Mouse (Mus musculus): ENCODE results near the gene Dnajb6.
"Not testable (repeated sequence)": the region's sequence is repeated elsewhere in the genome, so short reads cannot be mapped to it uniquely, and the experiment has no call there.

The Dnajb6 gene

DNA sequence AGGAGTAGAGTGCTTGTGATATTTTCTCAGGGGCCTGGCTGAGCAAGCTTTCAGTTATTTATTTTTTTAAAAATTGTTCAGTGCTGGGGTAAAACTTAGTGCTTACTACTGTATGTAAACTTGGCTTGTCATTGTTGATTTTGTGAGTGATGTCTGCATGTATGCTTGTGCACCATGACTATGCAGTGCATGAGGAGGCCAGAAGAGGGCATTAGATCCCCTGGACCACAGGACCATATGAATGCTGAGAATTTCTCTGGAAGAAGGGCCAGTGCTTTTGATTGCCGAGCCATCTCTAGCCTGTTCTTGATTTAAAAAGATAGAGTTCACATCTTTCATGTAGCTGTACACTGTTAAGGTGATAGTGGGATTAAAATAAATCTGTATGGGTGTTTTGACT is 35.4 kb downstream of the Dnajb6 start:
- DNase-seq (ENCODE audit: low spot score in 2 of 2): no peak

DNA sequence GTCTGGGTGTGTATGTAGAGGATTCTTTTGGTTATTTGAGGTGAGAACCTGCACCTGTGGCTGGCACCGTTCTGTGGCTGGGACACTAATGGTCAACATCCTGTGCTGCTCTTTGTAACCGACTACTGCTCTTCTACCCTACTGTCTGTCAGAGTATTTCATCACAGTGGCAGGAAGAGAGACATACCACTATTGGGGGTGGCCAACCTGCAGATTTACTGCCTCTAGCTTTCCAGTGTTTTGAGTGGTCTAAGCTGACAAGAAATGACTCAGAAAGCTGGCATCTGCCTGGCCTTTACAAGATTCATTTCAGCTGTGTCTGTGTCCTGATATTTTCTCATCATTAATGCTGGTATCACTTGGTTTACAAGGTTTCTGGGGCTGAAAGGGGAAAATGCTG is 36.5 kb downstream of the Dnajb6 start:
- DNase-seq (ENCODE audit: low spot score in 2 of 2): no peak

DNA sequence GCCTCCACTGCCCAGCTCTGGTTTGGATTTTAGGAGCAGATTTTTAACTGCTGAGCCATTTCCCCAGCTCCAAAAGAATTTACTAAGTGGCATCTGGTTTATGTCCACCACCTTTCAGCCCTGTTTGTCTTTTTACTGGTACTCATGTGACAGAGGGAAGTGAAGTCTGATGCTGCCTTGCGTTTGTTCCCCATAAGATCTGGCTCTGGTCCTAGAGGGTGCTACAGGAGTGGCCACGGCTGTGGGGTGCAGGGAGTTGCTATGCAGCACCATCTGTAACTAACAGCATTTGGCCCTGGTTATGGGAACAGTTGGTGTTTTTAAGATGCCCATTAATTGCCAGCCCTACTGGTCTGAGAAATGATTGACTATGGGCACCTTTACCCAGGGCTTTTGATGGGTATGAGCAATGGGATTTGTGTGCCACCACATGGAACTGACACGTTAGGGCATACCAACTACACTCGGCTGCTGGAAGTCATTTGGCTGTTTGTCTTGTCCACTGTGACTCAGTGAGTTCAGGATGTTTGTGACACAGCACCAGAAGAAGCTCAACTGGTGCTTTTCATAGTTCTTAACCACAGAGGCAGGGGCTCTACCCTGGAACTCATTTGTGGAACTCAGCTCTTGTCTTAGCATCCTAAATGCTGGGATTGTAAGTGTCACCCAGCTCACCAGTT is 37.3 kb downstream of the Dnajb6 start:
- no peak for DNase-seq (ENCODE audit: low spot score in 2 of 2)

DNA sequence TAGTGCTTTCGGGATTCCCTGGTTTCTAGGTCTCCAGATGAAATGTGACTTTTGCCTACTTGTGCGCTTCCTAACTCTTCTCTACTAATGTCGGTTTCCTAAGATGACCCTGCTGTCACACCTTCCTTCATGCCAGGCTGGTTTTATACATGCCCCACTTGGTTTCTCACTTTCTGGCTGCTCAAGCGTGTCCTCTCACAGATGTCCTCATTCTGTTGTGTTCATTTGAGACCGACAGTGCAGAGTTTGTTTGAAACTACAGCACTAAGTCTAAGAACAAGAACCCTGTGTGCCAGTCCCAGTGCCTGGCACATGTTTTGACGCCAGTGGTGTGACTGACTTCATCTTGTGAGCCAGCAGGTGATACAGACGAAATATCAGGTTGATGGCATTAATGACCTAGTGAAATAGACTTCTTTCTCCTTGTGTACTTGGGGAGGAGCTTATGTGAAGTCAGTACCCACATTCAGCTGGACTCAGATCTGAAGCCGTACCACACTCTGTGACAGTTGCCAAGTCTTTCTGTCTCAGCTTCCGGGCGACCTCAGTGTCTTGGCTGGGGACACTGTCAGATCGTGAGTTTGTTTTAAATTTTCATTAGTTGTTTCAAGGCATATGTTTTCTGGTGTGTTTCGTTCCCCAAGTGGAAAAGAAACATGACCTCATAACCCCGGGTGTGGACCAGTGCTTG is 38.1 kb downstream of the Dnajb6 start:
- DNase-seq (ENCODE audit: low spot score in 2 of 2): no peak

DNA sequence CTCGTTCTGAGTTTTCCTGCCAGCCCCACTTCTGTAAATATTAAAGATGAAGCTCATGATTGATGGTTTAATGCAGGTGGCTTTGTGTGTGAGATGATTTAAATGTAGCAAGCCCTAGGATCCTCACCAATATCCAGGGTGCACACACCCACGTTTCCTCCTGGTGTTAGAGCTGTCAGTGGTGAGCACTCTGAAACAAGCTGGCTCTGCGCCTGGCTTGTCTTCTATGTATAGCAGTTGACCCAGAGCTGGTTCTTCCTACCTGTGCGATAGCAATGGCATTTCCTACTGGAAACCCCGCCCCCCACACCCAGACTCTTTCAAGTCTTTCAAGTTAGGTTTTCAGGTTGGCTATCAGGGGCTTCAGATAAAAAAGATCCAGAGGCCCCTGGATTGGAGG is 39.9 kb downstream of the Dnajb6 start:
- DNase-seq (ENCODE audit: low spot score in 2 of 2): peak; percentile 41 to 54

DNA sequence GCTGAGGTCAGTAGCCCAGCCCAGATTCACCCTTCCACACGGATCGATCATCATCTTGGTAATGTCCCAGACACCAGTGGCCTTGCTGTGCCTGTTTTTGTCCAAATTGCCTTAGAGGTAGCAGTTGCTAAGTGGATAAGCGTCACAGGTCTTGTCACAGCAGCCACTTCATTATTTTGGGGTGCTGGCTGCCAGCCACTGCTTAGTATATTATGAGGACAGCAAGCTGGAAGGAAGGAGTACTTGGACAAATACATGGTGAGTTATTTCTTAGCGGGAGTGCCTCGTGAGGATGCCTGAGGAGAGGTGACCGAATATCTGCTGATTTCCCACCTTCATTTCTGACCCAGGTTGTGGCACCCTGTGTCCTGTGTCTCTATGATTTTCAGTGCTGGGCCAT is 42.5 kb downstream of the Dnajb6 start:
- peak in 1 of 2 experiments; percentile 30 for DNase-seq (ENCODE audit: low spot score in 2 of 2)

DNA sequence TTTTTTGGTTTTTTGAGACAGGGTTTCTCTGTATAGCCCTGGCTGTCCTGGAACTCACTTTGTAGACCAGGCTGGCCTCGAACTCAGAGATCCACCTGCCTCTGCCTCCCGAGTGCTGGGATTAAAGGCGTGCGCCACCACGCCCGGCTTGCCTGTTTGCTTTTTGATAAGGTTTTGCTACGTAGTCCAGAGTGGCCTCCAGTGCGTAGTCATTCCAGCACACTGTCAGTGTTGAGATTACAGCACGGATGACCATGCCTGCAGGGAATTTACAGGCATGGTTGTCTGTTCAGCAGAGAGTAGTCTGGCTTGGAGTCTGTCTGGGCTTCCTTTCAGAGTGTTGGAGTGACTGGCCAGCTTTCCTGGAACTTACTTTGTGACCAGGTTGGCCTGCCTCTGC is 44.2 kb downstream of the Dnajb6 start:
- DNase-seq (ENCODE audit: low spot score in 2 of 2): not testable (repeated sequence)

DNA sequence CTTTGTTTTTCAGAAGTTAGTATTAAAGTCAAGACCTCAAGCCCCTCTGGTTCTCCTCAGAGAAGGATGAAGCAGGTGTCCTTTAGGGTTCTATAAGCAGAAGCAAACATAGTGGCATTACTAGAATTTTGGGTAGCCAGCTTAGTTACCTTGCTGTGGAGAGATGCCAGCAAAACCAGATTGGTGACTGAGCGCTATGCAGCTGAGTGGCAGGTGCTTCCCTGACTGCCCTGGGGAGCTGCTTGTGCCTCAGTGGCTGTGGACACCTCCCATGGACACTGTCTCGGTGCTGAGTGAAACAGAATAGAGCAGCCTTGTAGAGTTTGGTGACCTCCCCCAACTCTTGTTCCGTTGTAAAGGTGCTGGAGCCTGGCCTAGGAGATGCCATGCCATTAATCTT is 46.8 kb downstream of the Dnajb6 start:
- DNase-seq (ENCODE audit: low spot score in 2 of 2): no peak

DNA sequence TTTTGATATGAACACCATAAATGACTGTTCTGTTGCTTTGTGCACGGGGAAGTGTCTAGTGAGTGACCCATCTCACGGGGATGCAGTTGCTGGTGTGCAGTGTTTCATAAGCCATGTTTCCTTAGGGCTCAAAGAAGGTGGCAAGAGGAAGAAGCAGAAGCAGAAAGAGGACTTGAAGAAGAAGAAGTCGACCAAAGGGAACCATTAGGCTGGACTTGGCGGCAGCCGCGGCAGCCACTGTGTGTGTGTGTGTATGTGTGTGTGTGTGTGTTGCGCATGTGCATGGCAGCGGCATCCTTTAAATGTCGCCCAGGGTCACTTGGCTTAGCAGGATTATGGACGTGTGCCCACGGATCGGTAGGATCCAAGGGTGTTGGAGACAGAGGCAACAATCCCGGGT is 49.4 kb downstream of the Dnajb6 start:
- DNase-seq (ENCODE audit: low spot score in 2 of 2): not testable (repeated sequence)

DNA sequence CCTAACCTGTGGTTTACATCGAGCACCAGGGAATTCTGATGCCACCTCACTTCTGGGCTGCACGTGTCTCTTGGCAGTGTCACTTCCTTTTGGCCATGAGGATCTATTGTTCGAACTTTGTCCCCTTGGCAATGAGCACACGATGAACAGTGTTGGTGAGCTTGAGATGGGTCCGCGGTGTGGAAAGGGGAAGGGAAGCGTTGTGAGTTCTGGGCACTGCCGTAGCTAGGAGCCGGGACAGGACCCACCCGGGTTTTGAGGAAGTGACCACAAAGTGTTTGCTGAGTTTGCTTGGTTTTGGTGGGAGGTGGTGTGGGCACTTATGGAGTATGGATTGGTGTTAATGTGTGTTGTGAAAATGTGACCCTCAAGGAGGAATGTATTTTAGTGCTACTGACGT is 50.5 kb downstream of the Dnajb6 start:
- DNase-seq (ENCODE audit: low spot score in 2 of 2): not testable (repeated sequence)

DNA sequence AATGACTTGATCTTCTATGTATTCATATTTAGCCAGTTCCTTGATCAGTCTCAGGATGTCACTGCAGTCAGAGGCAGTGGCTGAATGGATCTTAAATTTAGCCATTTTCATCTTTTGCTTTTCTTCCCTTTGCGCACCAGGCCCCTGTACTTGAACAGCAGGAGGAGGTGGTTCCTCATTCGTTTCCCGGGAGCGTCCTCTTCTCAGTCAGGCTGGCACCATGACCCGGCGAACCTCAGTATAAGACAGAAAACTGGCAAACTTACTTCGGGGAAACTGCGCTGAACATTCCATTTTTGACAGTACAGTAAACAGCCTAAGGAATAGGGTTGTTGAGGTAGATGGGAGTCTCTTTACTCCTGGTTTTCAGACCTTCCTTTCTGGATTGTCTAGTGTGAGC is 59.4 kb downstream of the Dnajb6 start:
- not testable (repeated sequence) for DNase-seq (ENCODE audit: low spot score in 2 of 2)

DNA sequence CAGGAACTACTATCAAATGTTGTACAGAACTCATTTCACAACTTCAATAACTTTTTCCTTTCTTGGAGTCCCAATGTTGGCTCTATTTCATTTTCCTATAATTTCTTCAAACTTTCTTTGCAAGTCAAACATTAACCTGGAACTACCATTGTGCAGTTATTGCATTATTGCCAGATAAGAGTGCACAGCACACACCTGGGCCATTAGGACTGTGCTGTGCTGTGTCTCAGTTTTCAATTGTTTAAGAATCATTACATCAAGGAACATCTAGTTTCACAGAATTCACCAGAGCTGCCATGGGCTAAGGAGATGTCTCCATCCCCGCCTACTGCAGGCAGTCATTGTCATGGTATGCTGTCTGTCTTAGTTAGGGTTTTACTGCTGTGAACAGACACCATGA is 73.5 kb downstream of the Dnajb6 start:
- DNase-seq (ENCODE audit: low spot score in 2 of 2): no peak

DNA sequence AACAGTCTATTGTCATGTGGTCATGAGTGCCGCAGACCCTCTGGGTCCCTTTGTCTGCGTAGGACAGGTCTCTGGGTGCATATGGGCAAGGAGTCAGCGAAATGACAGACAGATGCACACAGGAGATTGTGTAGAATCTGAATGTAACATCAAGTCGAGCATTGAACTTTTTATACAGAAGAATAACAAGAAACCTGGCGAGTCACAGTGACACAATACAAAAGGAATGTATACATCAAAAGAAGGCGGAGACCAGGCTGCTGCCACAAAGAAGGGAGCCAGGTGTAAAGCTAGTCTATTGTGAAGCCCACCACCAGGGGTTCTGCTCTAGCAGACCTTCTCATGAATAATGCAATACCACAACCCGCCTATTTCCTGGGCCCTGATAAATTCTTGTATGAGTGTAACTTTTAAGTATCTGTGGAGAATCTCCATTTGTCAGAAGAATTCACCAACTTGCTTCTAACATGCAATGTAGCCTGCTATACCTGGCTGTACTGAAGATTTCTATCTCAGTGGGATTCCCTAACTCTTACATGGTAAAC is 76.0 kb downstream of the Dnajb6 start:
- not testable (repeated sequence) for DNase-seq (ENCODE audit: low spot score in 2 of 2)

DNA sequence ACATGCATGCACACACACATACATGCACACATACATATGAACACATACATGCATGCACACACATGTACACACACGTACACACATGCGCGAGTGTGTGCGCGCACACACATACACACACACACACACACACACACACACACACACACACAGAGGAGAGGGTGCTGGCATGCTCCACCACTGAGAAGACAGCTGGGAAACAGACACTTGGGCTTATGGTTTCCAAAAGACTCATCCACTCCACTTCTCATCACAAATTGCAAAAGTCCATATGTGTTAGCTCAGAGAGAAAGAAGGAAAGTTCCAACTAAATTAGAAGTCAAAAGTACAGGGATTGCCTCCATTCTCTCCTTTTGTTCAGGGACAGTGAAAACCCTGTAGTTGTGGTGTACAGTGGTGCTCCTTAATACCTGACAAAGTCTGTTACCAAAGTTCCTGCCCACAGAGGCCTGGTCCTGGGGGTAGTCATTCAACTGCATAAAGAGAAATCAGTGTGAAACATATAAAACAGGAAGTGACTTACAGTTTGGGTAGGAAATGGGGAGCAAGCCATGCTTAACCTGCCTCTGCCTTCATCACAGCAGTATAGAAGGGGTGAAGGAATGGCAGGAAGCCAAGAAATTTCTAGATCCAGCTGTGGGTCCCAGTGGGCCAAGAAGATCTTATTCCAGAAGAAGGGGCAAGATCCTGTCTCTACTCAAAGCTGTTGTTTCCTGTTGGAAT is 81.2 kb downstream of the Dnajb6 start:
- no peak for DNase-seq (ENCODE audit: low spot score in 2 of 2)

DNA sequence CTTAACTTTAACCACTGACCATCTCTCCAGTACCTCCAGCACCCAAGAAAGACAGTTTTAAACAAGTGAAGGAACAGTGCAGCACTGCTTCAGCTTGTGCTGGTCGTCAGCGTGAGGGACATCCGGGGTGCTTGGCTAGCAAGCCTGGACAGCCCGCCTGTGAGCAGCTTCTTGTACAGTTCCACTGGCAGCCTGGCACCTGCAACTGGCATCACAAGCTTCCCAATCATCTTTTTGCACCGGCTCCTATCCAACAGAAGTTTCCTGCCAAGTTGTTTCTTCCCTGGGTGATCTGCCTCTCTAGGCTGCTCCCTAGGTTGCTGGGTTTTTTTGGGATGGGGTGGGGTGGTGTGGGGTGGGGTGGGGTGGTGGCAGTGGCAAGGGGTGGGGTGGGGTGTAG is 81.9 kb downstream of the Dnajb6 start:
- no peak for DNase-seq (ENCODE audit: low spot score in 2 of 2)

DNA sequence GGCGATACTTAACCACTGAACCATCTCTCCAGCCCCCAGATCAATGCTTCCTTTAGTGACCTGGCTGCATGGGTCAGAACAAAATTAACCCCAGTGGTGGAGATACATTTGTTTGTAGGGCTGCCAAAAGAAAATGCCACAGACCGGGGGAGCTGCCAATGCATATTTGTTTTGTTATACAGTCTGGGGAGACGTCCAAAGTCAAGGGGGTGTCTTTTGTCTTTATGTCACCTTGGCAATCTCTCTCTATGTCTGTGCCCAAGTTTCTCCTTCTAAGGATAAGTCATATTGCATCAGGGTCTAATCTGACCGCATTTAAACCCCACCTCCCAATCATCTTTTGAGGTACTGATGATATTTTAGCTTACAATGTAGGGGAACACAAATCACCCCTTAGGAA is 82.8 kb downstream of the Dnajb6 start:
- DNase-seq (ENCODE audit: low spot score in 2 of 2): no peak

DNA sequence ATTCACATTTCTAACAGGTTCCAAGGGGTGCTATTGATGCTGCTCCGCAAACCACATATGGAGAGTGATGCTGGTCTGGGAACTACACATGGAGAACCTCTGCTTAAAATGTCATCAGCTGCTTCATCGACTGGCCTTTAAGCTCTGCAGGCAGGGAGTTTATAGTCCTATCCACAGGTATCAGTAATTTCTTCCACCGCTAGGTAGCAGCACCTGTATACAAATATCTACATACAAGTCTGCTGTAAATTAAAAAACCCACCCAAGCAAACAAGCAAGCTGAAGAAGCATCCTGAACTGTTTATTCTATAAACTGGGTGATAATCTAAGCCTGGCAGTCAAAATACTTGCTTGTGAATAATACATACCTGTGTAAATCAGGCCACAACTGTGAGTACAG is 89.3 kb downstream of the Dnajb6 start:
- peak; percentile 59 to 64 for DNase-seq (ENCODE audit: low spot score in 2 of 2)

DNA sequence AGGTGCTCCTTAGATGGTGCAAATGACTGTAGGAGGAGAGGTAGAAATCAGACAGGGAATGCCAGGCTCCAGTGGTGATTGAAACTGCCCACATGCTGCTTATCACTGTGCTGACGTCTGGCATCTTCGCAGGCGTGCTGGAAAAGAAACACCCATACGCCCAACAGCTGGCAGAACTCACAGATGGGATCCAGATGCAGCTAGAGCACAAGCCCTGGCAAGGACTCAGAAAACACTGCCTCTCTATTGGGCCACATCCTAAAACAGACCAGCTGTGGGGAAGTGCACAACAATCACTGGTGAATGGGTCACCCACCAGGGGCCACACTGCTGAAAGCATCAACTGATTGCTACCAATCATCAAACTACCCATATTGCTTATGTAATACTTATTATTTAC is 91.3 kb downstream of the Dnajb6 start:
- DNase-seq (ENCODE audit: low spot score in 2 of 2): no peak

DNA sequence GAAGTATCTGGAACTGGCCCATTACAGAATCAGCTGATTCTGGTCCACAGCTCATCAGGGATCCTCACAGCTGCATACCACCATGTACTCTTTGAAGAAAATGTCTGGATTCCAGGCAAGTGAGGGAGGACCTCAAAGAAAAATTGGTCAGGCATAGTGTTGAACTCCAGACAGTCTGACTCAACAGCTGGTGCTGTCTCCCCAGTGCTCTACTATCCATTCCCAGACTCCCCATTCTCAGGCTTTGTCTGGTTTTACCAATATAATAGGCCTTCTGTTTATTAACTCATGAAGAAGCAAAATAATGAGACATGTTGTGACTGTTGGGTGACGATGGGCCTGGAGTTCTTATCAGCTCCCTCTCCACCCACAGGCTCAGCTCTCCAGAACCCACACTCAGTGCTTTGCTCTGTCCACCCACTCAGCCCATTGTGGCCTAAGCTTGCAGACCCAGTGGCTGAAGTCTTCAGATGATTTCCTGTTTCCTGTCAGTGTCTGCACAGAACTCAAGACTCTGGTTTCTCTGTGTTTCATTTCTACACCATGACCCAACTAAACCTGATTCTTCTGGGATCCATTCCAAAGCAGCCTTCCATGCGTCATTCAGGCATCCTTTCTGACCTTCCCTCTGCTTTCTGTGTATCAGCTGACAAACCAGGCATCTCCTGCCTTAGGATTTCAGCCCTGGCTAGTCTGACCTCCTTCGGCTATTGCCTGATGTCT is 107.1 kb downstream of the Dnajb6 start:
- no peak for DNase-seq (ENCODE audit: low spot score in 2 of 2)

DNA sequence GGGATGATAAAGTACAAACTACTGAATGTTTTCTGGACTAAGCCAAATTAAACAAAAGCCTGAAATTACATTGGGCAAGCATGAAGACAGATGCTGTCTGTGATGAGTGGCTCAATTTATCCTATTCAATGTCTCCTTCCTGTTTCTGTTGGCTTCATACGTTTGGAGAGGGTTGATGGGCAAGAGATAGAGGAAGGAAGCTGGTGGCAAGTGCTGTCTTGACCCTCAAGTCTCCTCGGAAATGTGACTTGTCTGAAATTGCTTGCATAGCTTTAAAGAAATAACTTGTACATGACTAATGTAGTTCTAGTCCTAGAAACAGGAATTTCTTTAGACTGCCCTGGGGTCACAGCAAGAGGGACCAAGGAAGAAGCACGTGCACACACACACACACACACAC is 109.5 kb downstream of the Dnajb6 start:
- no peak for DNase-seq (ENCODE audit: low spot score in 2 of 2)

DNA sequence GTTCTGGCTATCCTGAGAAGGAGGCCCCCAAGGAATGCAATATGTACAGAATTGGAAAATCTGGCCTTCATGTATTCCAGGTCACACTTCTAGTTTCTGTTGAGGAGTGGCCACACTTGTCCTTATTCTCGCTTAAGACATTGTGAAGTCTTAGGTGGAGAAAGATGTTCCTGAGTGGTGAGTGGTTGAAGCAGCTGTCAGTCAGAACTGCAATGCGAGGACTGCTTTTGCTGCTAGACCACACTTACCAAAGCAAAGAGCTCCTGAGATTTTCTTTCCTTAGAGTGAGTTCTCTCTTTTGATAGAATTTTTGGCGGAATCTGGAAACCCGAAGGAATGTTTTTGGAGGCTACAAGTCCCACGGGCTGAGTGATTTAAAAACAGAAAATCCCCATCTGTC is 112.0 kb downstream of the Dnajb6 start:
- DNase-seq (ENCODE audit: low spot score in 2 of 2): no peak

DNA sequence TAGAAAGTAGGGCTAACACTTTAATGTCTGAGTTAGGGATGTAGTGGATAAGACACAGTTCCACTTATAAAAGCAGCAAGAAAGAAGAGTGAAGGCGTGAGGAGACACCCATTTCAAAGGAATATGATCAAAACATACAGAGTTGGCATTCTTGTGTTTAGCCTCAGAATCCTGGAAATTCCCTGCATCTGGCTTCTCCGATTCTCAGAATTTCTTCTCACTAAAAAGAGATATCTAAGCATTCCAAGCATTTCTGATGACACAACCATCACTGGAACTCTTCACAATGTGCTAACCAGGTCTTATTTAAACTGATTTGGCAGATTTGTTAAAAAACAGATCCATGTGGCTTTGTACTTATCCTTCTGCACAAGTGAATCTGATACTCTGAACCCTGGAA is 112.6 kb downstream of the Dnajb6 start:
- DNase-seq (ENCODE audit: low spot score in 2 of 2): no peak
